Mouse (Mus musculus) G1E (cell line): Measurements from ENCODE around the gene Gm45713. TPM values are rescaled to one million over a fixed set of nuclear protein-coding genes. Genes with fewer than 3 reads are reported as not detected.

Experiments used
- ATAC-seq: 2 replicates; pipeline ENCODE4 v1.8.0; 2016; ENCODE audit warnings: mild to moderate bottlenecking; ENCODE audit not compliant: insufficient number of reproducible peaks, poor library complexity, low FRiP score, severe bottlenecking; ENCODE audit errors: extremely low read depth
- DNase-seq: peaks from one replicate; pipeline ENCODE4 v3.0.0; 2012; ENCODE audit warnings: low spot score
- H3K27me3 ChIP-seq: 2 replicates; pipeline ENCODE4 v1.6.1; 2012; ENCODE audit warnings: mild to moderate bottlenecking, low read length, inconsistent platforms; ENCODE audit not compliant: insufficient read depth
- H3K36me3 ChIP-seq: replicated peaks from 2 replicates; pipeline ENCODE3; 2012; ENCODE audit warnings: mild to moderate bottlenecking, inconsistent platforms
- H3K4me1 ChIP-seq: 2 replicates; pipeline ENCODE4 v1.6.1; 2012; ENCODE audit warnings: low read depth, low read length, inconsistent platforms, mixed read lengths; ENCODE audit not compliant: insufficient read depth
- H3K4me3 ChIP-seq: 2 replicates; pipeline ENCODE4 v1.5.1; 2012; ENCODE audit warnings: low read depth, mild to moderate bottlenecking, inconsistent platforms, low read length, moderate library complexity, mixed read lengths
- H3K9me3 ChIP-seq: replicated peaks from 2 replicates; pipeline ENCODE4 v1.6.1; 2012; ENCODE audit warnings: inconsistent platforms
- CTCF ChIP-seq: IDR thresholded peaks from 2 replicates; pipeline ENCODE4 v1.5.1; 2012; ENCODE audit warnings: low read depth, low read length, inconsistent platforms, mixed read lengths
- GATA1 ChIP-seq: IDR thresholded peaks from 2 replicates; pipeline ENCODE4 v1.6.1; 2012; ENCODE audit warnings: borderline replicate concordance, low read length, inconsistent platforms, mixed read lengths
- GATA2 ChIP-seq: IDR thresholded peaks from 2 replicates; pipeline ENCODE4 v1.6.1; 2012; ENCODE audit warnings: low read depth, low read length, inconsistent platforms, borderline replicate concordance
- POLR2AphosphoS5 ChIP-seq: IDR thresholded peaks from 2 replicates; pipeline ENCODE4 v1.6.1; 2012; ENCODE audit warnings: low read depth, low read length, inconsistent platforms; ENCODE audit not compliant: insufficient replicate concordance
- TAL1 ChIP-seq: conservative IDR thresholded peaks from 2 replicates; pipeline ENCODE4 v1.6.1; 2012; ENCODE audit warnings: low read depth, low read length, inconsistent platforms, mixed read lengths
- polyA plus RNA-seq: library from polyadenylated mRNA; stranded (reverse); fragments of >175 nt; gene quantifications from 2 replicates; pipeline ENCODE4 v1.2.3, GENCODE M21; 2012
- total RNA-seq, 2 experiments: library from RNA; stranded (forward) in 1 of 2; stranded (reverse) in 1 of 2; fragments of 200-1000 nt in 1 of 2; fragments of >200 nt in 1 of 2; fragmentation: Nextera tagmentation in 1 of 2; gene quantifications; 2 replicates each; pipeline ENCODE4 v1.2.3; 2014 to 2017

Gene Gm45713
- total and polyA plus RNA-seq, 3 experiments = 0.16 to 1.3 TPM; not detected in 1

DNA sequence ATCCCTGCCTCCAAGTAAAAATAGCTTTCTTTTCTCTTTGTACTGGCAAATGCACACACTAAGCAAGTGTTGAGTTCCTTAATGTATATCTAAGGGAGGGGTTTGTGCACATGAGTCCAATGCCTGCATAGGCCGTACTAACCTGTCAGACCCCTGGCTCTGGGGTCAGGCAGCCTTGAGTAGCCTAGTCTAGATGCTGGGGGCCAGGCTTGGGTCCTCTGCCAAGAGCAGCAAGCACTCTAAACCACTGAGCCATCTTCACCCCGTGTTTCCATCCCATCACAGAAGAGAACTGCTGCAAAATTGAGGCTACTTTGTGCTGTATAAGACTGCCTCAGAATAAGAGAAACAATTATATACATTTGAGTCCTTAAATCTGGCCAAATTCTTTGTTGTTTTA lies 58.2 kb downstream of the Gm45713 start:
- peaks cover 62% of the 10 kb centered on the region for H3K36me3 ChIP-seq
- TF ChIP-seq POLR2AphosphoS5 = no peak
- TF ChIP-seq CTCF = no peak
- no peak for TF ChIP-seq GATA2
- no peak for TF ChIP-seq TAL1
- no peak for TF ChIP-seq GATA1
- no peak overlapping the region for H3K4me3 ChIP-seq
- ATAC-seq (no peak), DNase-seq (no peak)
- H3K4me1 ChIP-seq = peaks cover 39% of the 10 kb centered on the region
- H3K27me3 ChIP-seq = no peaks in the 10 kb centered on the region
- no peaks in the 10 kb centered on the region for H3K9me3 ChIP-seq

DNA sequence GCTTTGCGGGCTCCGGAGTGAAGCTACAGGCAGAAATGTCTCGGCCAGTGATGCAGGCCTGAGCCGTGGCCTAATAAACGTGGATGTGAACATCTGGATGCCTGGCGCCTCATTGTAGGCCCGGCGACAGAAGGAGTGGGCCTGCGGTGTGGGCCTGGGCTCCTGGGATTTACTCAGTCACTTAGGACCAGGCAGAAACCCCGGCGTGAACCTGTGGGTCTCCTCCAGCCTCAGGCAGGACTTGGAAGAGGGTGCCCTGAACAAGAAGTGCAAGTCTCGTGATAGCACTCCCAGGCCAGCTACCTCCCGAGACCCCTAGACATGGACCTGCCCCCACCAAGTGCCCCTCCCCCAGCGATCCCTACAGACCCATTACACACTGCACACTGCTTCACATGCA lies 58.7 kb downstream of the Gm45713 start:
- DNase-seq (no peak), ATAC-seq (no peak)
- peaks cover 36% of the 10 kb centered on the region for H3K4me1 ChIP-seq
- no peak for TF ChIP-seq POLR2AphosphoS5
- TF ChIP-seq GATA1 = no peak
- TF ChIP-seq GATA2 = no peak
- TF ChIP-seq TAL1 = no peak
- TF ChIP-seq CTCF = no peak
- no peaks in the 10 kb centered on the region for H3K27me3 ChIP-seq
- no peak overlapping the region for H3K4me3 ChIP-seq
- H3K36me3 ChIP-seq = peaks cover 64% of the 10 kb centered on the region
- H3K9me3 ChIP-seq = no peaks in the 10 kb centered on the region

DNA sequence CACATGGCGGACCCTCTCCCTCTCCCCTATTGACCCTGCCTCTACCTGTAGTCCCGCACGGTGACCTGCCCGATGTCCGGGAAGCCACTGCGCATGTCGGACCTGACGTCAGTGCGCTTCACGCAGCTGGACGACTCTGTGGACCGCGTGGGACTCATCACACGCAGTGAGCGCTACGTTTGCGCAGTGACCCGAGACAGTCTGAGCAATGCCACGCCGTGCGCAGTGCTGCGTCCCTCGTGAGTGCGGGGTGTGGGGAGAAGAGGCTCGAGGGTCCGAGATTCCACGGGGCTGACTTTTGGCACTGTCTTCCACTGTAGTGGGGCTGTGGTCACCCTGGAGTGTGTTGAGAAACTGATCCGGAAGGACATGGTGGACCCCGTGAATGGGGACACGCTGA lies 59.5 kb downstream of the Gm45713 start:
- peaks cover 64% of the 10 kb centered on the region for H3K36me3 ChIP-seq
- ATAC-seq (no peak), DNase-seq (no peak)
- H3K9me3 ChIP-seq = no peaks in the 10 kb centered on the region
- peaks cover 34% of the 10 kb centered on the region for H3K4me1 ChIP-seq
- TF ChIP-seq CTCF = no peak
- no peak for TF ChIP-seq TAL1
- no peak for TF ChIP-seq GATA1
- TF ChIP-seq GATA2 = no peak
- TF ChIP-seq POLR2AphosphoS5 = no peak
- no peak overlapping the region for H3K4me3 ChIP-seq
- no peaks in the 10 kb centered on the region for H3K27me3 ChIP-seq

Other genes with a start within 250 kb of the Gm45713 start
Only the 20 nearest of the 33 such genes appear.
- gene Scaf1, start 119.9 kb downstream of the Gm45713 start, total RNA-seq (2014; fragmentation: Nextera tagmentation) = 66.0 and 111 TPM in 2 replicates
- gene Scaf1, start 119.9 kb downstream of the Gm45713 start, total RNA-seq (2017) = 11.3 and 13.5 TPM in 2 replicates
- 203 and 244 TPM in 2 replicates for gene Scaf1, start 119.9 kb downstream of the Gm45713 start, polyA plus RNA-seq
- gene Rras, start 118.3 kb downstream of the Gm45713 start, total RNA-seq (2014; fragmentation: Nextera tagmentation) = 16.3 and 22.1 TPM in 2 replicates
- 3.1 and 3.2 TPM in 2 replicates for gene Rras, start 118.3 kb downstream of the Gm45713 start, total RNA-seq (2017)
- gene Rras, start 118.3 kb downstream of the Gm45713 start, polyA plus RNA-seq = 5.6 and 6.9 TPM in 2 replicates
- gene Prr12, start 83.3 kb downstream of the Gm45713 start, total RNA-seq (2014; fragmentation: Nextera tagmentation) = 36.7 and 42.4 TPM in 2 replicates
- 1.6 and 2.0 TPM in 2 replicates for gene Prr12, start 83.3 kb downstream of the Gm45713 start, total RNA-seq (2017)
- gene Prr12, start 83.3 kb downstream of the Gm45713 start, polyA plus RNA-seq = 91.6 and 98.4 TPM in 2 replicates
- gene Nosip, start 73.8 kb downstream of the Gm45713 start, total RNA-seq (2014; fragmentation: Nextera tagmentation) = 43.6 and 49.1 TPM in 2 replicates
- gene Nosip, start 73.8 kb downstream of the Gm45713 start, total RNA-seq (2017) = 38.9 and 49.4 TPM in 2 replicates
- 104 and 110 TPM in 2 replicates for gene Nosip, start 73.8 kb downstream of the Gm45713 start, polyA plus RNA-seq
- 11.5 and 17.8 TPM in 2 replicates for gene Prrg2, start 73.6 kb downstream of the Gm45713 start, total RNA-seq (2014; fragmentation: Nextera tagmentation)
- gene Prrg2, start 73.6 kb downstream of the Gm45713 start, total RNA-seq (2017) = 6.8 and 9.5 TPM in 2 replicates
- 34.7 and 38.8 TPM in 2 replicates for gene Prrg2, start 73.6 kb downstream of the Gm45713 start, polyA plus RNA-seq
- gene Rcn3, start 44.0 kb downstream of the Gm45713 start, total RNA-seq (2014; fragmentation: Nextera tagmentation) = 0.49 TPM in 1 of 2 replicates, not detected in the other
- gene Rcn3, start 44.0 kb downstream of the Gm45713 start, total RNA-seq (2017) = not detected in 2 replicates
- 0.31 and 0.33 TPM in 2 replicates for gene Rcn3, start 44.0 kb downstream of the Gm45713 start, polyA plus RNA-seq
- not detected in 2 replicates for gene Fcgrt, start 32.4 kb downstream of the Gm45713 start, total RNA-seq (2014; fragmentation: Nextera tagmentation)
- gene Fcgrt, start 32.4 kb downstream of the Gm45713 start, total RNA-seq (2017) = not detected in 2 replicates
- gene Fcgrt, start 32.4 kb downstream of the Gm45713 start, polyA plus RNA-seq = not detected in 2 replicates
- 916 and 1,000 TPM in 2 replicates for gene Rps11, start 11.8 kb downstream of the Gm45713 start, total RNA-seq (2014; fragmentation: Nextera tagmentation)
- gene Rps11, start 11.8 kb downstream of the Gm45713 start, total RNA-seq (2017) = 1,298 and 1,329 TPM in 2 replicates
- gene Rps11, start 11.8 kb downstream of the Gm45713 start, polyA plus RNA-seq = 151 and 217 TPM in 2 replicates
- gene Rpl13a, start 7.5 kb downstream of the Gm45713 start, total RNA-seq (2014; fragmentation: Nextera tagmentation) = 1,386 and 1,478 TPM in 2 replicates
- gene Rpl13a, start 7.5 kb downstream of the Gm45713 start, total RNA-seq (2017) = 2,356 and 2,406 TPM in 2 replicates
- 5,469 and 6,084 TPM in 2 replicates for gene Rpl13a, start 7.5 kb downstream of the Gm45713 start, polyA plus RNA-seq
- gene Flt3l, start 201 bp upstream of the Gm45713 start, total RNA-seq (2014; fragmentation: Nextera tagmentation) = 75.7 and 76.5 TPM in 2 replicates
- 41.0 and 48.6 TPM in 2 replicates for gene Flt3l, start 201 bp upstream of the Gm45713 start, total RNA-seq (2017)
- 31.7 and 38.8 TPM in 2 replicates for gene Flt3l, start 201 bp upstream of the Gm45713 start, polyA plus RNA-seq
- gene Pih1d1, start 18.1 kb upstream of the Gm45713 start, total RNA-seq (2014; fragmentation: Nextera tagmentation) = 82.8 and 124 TPM in 2 replicates
- gene Pih1d1, start 18.1 kb upstream of the Gm45713 start, total RNA-seq (2017) = 60.9 and 68.4 TPM in 2 replicates
- gene Pih1d1, start 18.1 kb upstream of the Gm45713 start, polyA plus RNA-seq = 46.4 TPM in 2 replicates
- 19.6 and 26.3 TPM in 2 replicates for gene Aldh16a1, start 18.4 kb upstream of the Gm45713 start, total RNA-seq (2014; fragmentation: Nextera tagmentation)
- gene Aldh16a1, start 18.4 kb upstream of the Gm45713 start, total RNA-seq (2017) = 33.8 and 34.7 TPM in 2 replicates
- 110 and 133 TPM in 2 replicates for gene Aldh16a1, start 18.4 kb upstream of the Gm45713 start, polyA plus RNA-seq
- not detected in 2 replicates for gene Slc17a7, start 27.7 kb upstream of the Gm45713 start, total RNA-seq (2014; fragmentation: Nextera tagmentation)
- 0.06 and 0.11 TPM in 2 replicates for gene Slc17a7, start 27.7 kb upstream of the Gm45713 start, total RNA-seq (2017)
- 0.02 and 0.08 TPM in 2 replicates for gene Slc17a7, start 27.7 kb upstream of the Gm45713 start, polyA plus RNA-seq
- gene Gfy, start 43.3 kb upstream of the Gm45713 start, total RNA-seq (2014; fragmentation: Nextera tagmentation) = not detected in 2 replicates
- gene Gfy, start 43.3 kb upstream of the Gm45713 start, total RNA-seq (2017) = 0.05 and 0.06 TPM in 2 replicates
- not detected in 2 replicates for gene Gfy, start 43.3 kb upstream of the Gm45713 start, polyA plus RNA-seq
- gene Pth2, start 44.8 kb upstream of the Gm45713 start, total RNA-seq (2014; fragmentation: Nextera tagmentation) = not detected in 2 replicates
- not detected in 2 replicates for gene Pth2, start 44.8 kb upstream of the Gm45713 start, total RNA-seq (2017)
- not detected in 2 replicates for gene Pth2, start 44.8 kb upstream of the Gm45713 start, polyA plus RNA-seq
- gene Ccdc155, start 68.7 kb upstream of the Gm45713 start, total RNA-seq (2014; fragmentation: Nextera tagmentation) = not detected in 2 replicates
- gene Ccdc155, start 68.7 kb upstream of the Gm45713 start, total RNA-seq (2017) = not detected in 2 replicates
- gene Ccdc155, start 68.7 kb upstream of the Gm45713 start, polyA plus RNA-seq = not detected in 2 replicates
- not detected in 2 replicates for gene Dkkl1, start 75.9 kb upstream of the Gm45713 start, total RNA-seq (2014; fragmentation: Nextera tagmentation)
- gene Dkkl1, start 75.9 kb upstream of the Gm45713 start, total RNA-seq (2017) = 0.11 TPM in 1 of 2 replicates, not detected in the other
- gene Dkkl1, start 75.9 kb upstream of the Gm45713 start, polyA plus RNA-seq = not detected in 2 replicates
- gene Tead2, start 79.5 kb upstream of the Gm45713 start, total RNA-seq (2014; fragmentation: Nextera tagmentation) = not detected in 2 replicates
- gene Tead2, start 79.5 kb upstream of the Gm45713 start, total RNA-seq (2017) = 0.38 TPM in 1 of 2 replicates, not detected in the other
- not detected in 2 replicates for gene Tead2, start 79.5 kb upstream of the Gm45713 start, polyA plus RNA-seq
- 167 and 172 TPM in 2 replicates for gene Cd37, start 102.9 kb upstream of the Gm45713 start, total RNA-seq (2014; fragmentation: Nextera tagmentation)
- gene Cd37, start 102.9 kb upstream of the Gm45713 start, total RNA-seq (2017) = 47.3 and 48.7 TPM in 2 replicates
- 51.2 and 75.3 TPM in 2 replicates for gene Cd37, start 102.9 kb upstream of the Gm45713 start, polyA plus RNA-seq
- not detected in 2 replicates for gene Slc6a16, start 104.9 kb upstream of the Gm45713 start, total RNA-seq (2014; fragmentation: Nextera tagmentation)
- 0.12 and 0.27 TPM in 2 replicates for gene Slc6a16, start 104.9 kb upstream of the Gm45713 start, total RNA-seq (2017)
- not detected in 2 replicates for gene Slc6a16, start 104.9 kb upstream of the Gm45713 start, polyA plus RNA-seq